Mouse (Mus musculus) lung, embryonic 15.5 days (tissue): ENCODE measurements around the gene Abca3. TPM values are rescaled to one million over a fixed set of nuclear protein-coding genes. Genes with fewer than 3 reads are reported as not detected.
A peak's percentile ranks its signal among the peaks of the same experiment; 100 is the strongest.

Experiments
- ATAC-seq: fragments of 200-750 bp; cut with Nextera tagmentation; 2 replicates; pipeline ENCODE4 v1.8.0; 2017; ENCODE audit warnings: moderate number of reproducible peaks, borderline replicate concordance; ENCODE audit not compliant: low FRiP score, low TSS enrichment; ENCODE audit errors: extremely low read depth
- H3K27ac ChIP-seq: fragments of 300-500 bp; sonication (generic); 2 replicates; pipeline ENCODE4 v1.5.1; 2015; ENCODE audit warnings: moderate library complexity, mild to moderate bottlenecking, inconsistent platforms
- H3K27me3 ChIP-seq: fragments of 300-500 bp; sonication (generic); 2 replicates; pipeline ENCODE4 v1.6.1; 2015; ENCODE audit warnings: inconsistent platforms
- H3K36me3 ChIP-seq: fragments of 300-500 bp; sonication (generic); 2 replicates; pipeline ENCODE4 v1.6.1; 2015; ENCODE audit warnings: inconsistent platforms
- H3K4me1 ChIP-seq: fragments of 300-500 bp; sonication (generic); 2 replicates; pipeline ENCODE4 v1.6.1; 2015; ENCODE audit warnings: inconsistent platforms
- H3K4me2 ChIP-seq: fragments of 300-500 bp; sonication (generic); 2 replicates; pipeline ENCODE4 v1.6.1; 2015; ENCODE audit warnings: inconsistent platforms, mild to moderate bottlenecking, moderate library complexity
- H3K4me3 ChIP-seq: fragments of 300-500 bp; sonication (generic); 2 replicates; pipeline ENCODE4 v1.5.1; 2015; ENCODE audit warnings: mild to moderate bottlenecking, inconsistent platforms
- H3K9ac ChIP-seq: fragments of 300-500 bp; sonication (generic); 2 replicates; pipeline ENCODE4 v1.6.1; 2015; ENCODE audit warnings: inconsistent platforms
- H3K9me3 ChIP-seq: fragments of 300-500 bp; sonication (generic); 2 replicates; pipeline ENCODE4 v1.6.1; 2016; ENCODE audit warnings: inconsistent platforms
- WGBS: fragments of 180-500 bp; shearing (Covaris S2); methylation state at CpG from one replicate; pipeline ENCODE4 v1.1.7; 2015; 5-methylcytosine and 5-hydroxymethylcytosine counted together
- polyA plus RNA-seq: library from polyadenylated mRNA; unstranded; fragments of >200 nt; fragmentation: Nextera tagmentation; extraction: Ambion mirVana; gene quantifications from 2 replicates; pipeline ENCODE4 v1.2.1, GENCODE M21; 2015

The Abca3 gene
- polyA plus RNA-seq, 1 experiment from 2014 or later, result 23.1 TPM

GRCm38 (mm10) chr17:24355284-24355683, 3.5 kb downstream of the Abca3 start:
- no peak for ATAC-seq
- no peaks in the 10 kb centered on the region for H3K9me3 ChIP-seq
- no peak overlapping the region for H3K27ac ChIP-seq
- 73% methylated on average over 8 of the region's 8 CpGs for WGBS
- peaks cover 22% of the 10 kb centered on the region for H3K27me3 ChIP-seq
- H3K4me2 ChIP-seq, result no peak overlapping the region
- H3K4me3 ChIP-seq, result no peak overlapping the region
- H3K36me3 ChIP-seq, result no peaks in the 10 kb centered on the region
- peaks cover 46% of the 10 kb centered on the region for H3K4me1 ChIP-seq
- H3K9ac ChIP-seq, result no peak overlapping the region

- no peaks in the 10 kb centered on the region for H3K36me3 ChIP-seq
- H3K4me3 ChIP-seq, result no peak overlapping the region
- H3K4me2 ChIP-seq, result no peak overlapping the region
- no peak overlapping the region for H3K9ac ChIP-seq
- H3K27ac ChIP-seq, result peak overlapping the region; percentile 75
- H3K4me1 ChIP-seq, result peaks cover 30% of the 10 kb centered on the region
- H3K9me3 ChIP-seq, result no peaks in the 10 kb centered on the region
- no peak for ATAC-seq
- WGBS, result 69% methylated on average over 8 of the region's 8 CpGs
- no peaks in the 10 kb centered on the region for H3K27me3 ChIP-seq
These were observed 7.3 kb downstream of the Abca3 start for GRCm38 (mm10) chr17:24359006-24359405.

GRCm38 (mm10) chr17:24359903-24360302, 8.2 kb downstream of the Abca3 start:
- Histone ChIP-seq H3K4me1 (peaks cover 31% of the 10 kb centered on the region), H3K9ac (no peak overlapping the region), H3K27ac (peak overlapping the region; percentile 16; the same call in 1 of the 2 replicates), H3K36me3 (no peaks in the 10 kb centered on the region), H3K27me3 (no peaks in the 10 kb centered on the region), H3K9me3 (no peaks in the 10 kb centered on the region), H3K4me3 (no peak overlapping the region), H3K4me2 (no peak overlapping the region)
- peak; percentile 88 for ATAC-seq
- 27% methylated on average over 2 of the region's 2 CpGs for WGBS

DNA sequence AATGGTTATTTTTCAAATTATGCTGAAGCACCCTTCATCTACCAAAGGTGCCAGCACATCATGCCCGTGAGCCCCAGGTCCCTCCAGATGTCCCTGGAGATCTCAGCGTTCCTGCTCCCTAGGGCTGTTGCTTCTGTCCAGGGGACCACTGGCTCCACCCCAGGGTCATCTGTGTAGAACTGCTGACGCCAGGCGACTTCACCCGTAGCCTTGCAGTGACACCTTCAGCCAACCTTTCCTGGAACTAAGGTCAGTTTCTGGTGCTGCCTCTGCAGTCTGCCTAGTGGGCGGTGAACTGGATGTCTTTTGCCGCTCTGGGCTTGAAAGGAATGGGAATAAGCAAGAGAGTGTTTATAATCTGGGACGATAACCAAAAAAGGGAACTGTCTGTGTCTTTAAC, 9.1 kb downstream of the Abca3 start:
- H3K9me3 ChIP-seq, result no peaks in the 10 kb centered on the region
- H3K36me3 ChIP-seq, result no peaks in the 10 kb centered on the region
- no peaks in the 10 kb centered on the region for H3K27me3 ChIP-seq
- no peak overlapping the region for H3K9ac ChIP-seq
- no peak overlapping the region for H3K4me3 ChIP-seq
- H3K4me2 ChIP-seq, result no peak overlapping the region
- H3K4me1 ChIP-seq, result peaks cover 28% of the 10 kb centered on the region
- no peak for ATAC-seq
- 70% methylated on average over 8 of the region's 8 CpGs for WGBS
- peak overlapping the region; percentile 14; the same call in 1 of the 2 replicates for H3K27ac ChIP-seq

GRCm38 (mm10) chr17:24361291-24361690, 9.5 kb downstream of the Abca3 start:
- no peak overlapping the region for H3K4me3 ChIP-seq
- no peaks in the 10 kb centered on the region for H3K36me3 ChIP-seq
- H3K4me2 ChIP-seq, result no peak overlapping the region
- peaks cover 27% of the 10 kb centered on the region for H3K4me1 ChIP-seq
- H3K27me3 ChIP-seq, result no peaks in the 10 kb centered on the region
- ATAC-seq, result no peak
- WGBS, result 65% methylated on average over 5 of the region's 5 CpGs
- H3K9ac ChIP-seq, result no peak overlapping the region
- no peak overlapping the region for H3K27ac ChIP-seq
- no peaks in the 10 kb centered on the region for H3K9me3 ChIP-seq

DNA sequence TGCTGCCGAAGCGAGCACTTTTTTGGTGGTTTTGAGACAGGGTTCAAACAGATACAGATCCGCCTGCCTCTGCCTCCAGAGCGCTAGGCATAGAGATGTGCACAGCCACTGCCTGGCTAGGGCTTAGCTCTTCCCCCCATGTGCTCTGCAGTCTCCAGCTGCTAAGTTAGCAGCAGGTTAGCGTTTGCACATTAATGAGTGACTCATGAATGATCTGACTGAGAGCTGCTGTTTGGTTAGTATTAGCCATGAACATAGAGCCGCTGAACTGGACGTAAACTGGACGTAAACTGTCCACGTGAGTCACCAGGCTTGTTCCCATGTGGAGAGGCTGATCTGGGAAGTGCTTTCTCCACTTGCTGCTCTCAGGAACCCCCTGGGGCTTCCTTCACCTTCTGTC, 10.8 kb downstream of the Abca3 start:
- H3K27me3 ChIP-seq, result no peaks in the 10 kb centered on the region
- no peak overlapping the region for H3K27ac ChIP-seq
- H3K4me1 ChIP-seq, result peaks cover 27% of the 10 kb centered on the region
- H3K4me3 ChIP-seq, result no peak overlapping the region
- no peaks in the 10 kb centered on the region for H3K9me3 ChIP-seq
- no peak for ATAC-seq
- 52% methylated on average over 9 of the region's 9 CpGs for WGBS
- no peak overlapping the region for H3K4me2 ChIP-seq
- no peak overlapping the region for H3K9ac ChIP-seq
- H3K36me3 ChIP-seq, result peaks cover 3% of the 10 kb centered on the region; the same call in 1 of the 2 replicates

- Histone ChIP-seq H3K9ac (no peak overlapping the region), H3K9me3 (no peaks in the 10 kb centered on the region), H3K27ac (no peak overlapping the region), H3K4me2 (no peak overlapping the region), H3K36me3 (peaks cover 3% of the 10 kb centered on the region; the same call in 1 of the 2 replicates), H3K4me1 (peaks cover 13% of the 10 kb centered on the region; the same call in 1 of the 2 replicates), H3K27me3 (no peaks in the 10 kb centered on the region), H3K4me3 (no peak overlapping the region)
- ATAC-seq, result no peak
- WGBS, result 83% methylated on average over 9 of the region's 9 CpGs
These were observed 12.7 kb downstream of the Abca3 start for GRCm38 (mm10) chr17:24364461-24364860.

DNA sequence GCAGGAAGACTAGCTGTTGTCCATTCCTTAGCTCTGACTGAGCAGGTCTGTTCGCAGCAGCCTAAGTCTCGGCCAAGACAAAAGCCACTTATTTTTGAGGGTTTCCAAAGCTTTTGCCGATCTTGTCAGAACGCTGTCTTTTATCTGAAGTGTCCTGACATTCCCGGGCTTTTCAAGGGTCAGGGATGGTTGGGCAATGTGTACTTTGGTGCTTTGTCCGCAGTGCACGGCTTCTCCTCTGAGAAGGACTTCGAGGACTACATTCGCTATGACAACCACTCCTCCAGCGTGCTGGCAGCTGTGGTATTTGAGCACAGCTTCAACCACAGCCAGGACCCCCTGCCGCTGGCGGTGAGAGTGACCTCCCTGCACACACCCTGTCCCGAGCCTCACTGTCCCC, 14.1 kb downstream of the Abca3 start:
- no peak overlapping the region for H3K9ac ChIP-seq
- 39% methylated on average over 13 of the region's 13 CpGs for WGBS
- H3K4me1 ChIP-seq, result peaks cover 7% of the 10 kb centered on the region; the same call in 1 of the 2 replicates
- peak; percentile 49; the same call in 1 of the 2 replicates for ATAC-seq
- no peak overlapping the region for H3K4me3 ChIP-seq
- no peaks in the 10 kb centered on the region for H3K27me3 ChIP-seq
- peaks cover 3% of the 10 kb centered on the region; the same call in 1 of the 2 replicates for H3K36me3 ChIP-seq
- no peak overlapping the region for H3K4me2 ChIP-seq
- no peaks in the 10 kb centered on the region for H3K9me3 ChIP-seq
- H3K27ac ChIP-seq, result peak overlapping the region; percentile 26; the same call in 1 of the 2 replicates

- Histone ChIP-seq H3K4me3 (no peak overlapping the region), H3K4me1 (0 out of 2 replicates have a peak, but pooled peaks cover 4% of the 10 kb centered on the region), H3K36me3 (0 out of 2 replicates have a peak, but pooled peaks cover 10% of the 10 kb centered on the region), H3K4me2 (no peak overlapping the region), H3K9me3 (no peaks in the 10 kb centered on the region), H3K27me3 (no peaks in the 10 kb centered on the region), H3K27ac (peak overlapping the region; percentile 24; the same call in 1 of the 2 replicates), H3K9ac (no peak overlapping the region)
- ATAC-seq, result no peak
- 54% methylated on average over 4 of the region's 5 CpGs for WGBS
These were observed 23.5 kb downstream of the Abca3 start for GRCm38 (mm10) chr17:24375094-24375712.

- no peaks in the 10 kb centered on the region for H3K9me3 ChIP-seq
- 81% methylated on average over 6 of the region's 6 CpGs for WGBS
- H3K36me3 ChIP-seq, result 0 out of 2 replicates have a peak, but pooled peaks cover 10% of the 10 kb centered on the region
- no peak overlapping the region for H3K9ac ChIP-seq
- H3K27me3 ChIP-seq, result no peaks in the 10 kb centered on the region
- H3K4me3 ChIP-seq, result no peak overlapping the region
- H3K4me1 ChIP-seq, result 0 out of 2 replicates have a peak, but pooled peaks cover 4% of the 10 kb centered on the region
- H3K27ac ChIP-seq, result no peak overlapping the region
- ATAC-seq, result no peak
- no peak overlapping the region for H3K4me2 ChIP-seq
These were observed 24.1 kb downstream of the Abca3 start for GRCm38 (mm10) chr17:24375886-24376285.

- Histone ChIP-seq H3K27ac (no peak overlapping the region), H3K27me3 (no peaks in the 10 kb centered on the region), H3K36me3 (0 out of 2 replicates have a peak, but pooled peaks cover 6% of the 10 kb centered on the region), H3K4me1 (0 out of 2 replicates have a peak, but pooled peaks cover 4% of the 10 kb centered on the region), H3K4me3 (no peak overlapping the region), H3K9me3 (no peaks in the 10 kb centered on the region), H3K9ac (no peak overlapping the region), H3K4me2 (no peak overlapping the region)
- 64% methylated on average over 2 of the region's 2 CpGs for WGBS
- no peak for ATAC-seq
These were observed 26.7 kb downstream of the Abca3 start for GRCm38 (mm10) chr17:24378496-24378895.

- 58% methylated on average over 8 of the region's 8 CpGs for WGBS
- no peak overlapping the region for H3K27ac ChIP-seq
- no peak; the same call in 1 of the 2 replicates for ATAC-seq
- H3K4me2 ChIP-seq, result no peak overlapping the region
- H3K4me1 ChIP-seq, result no peaks in the 10 kb centered on the region
- no peak overlapping the region for H3K9ac ChIP-seq
- H3K36me3 ChIP-seq, result peaks cover 16% of the 10 kb centered on the region; the same call in 1 of the 2 replicates
- H3K27me3 ChIP-seq, result no peaks in the 10 kb centered on the region
- H3K4me3 ChIP-seq, result no peak overlapping the region
- H3K9me3 ChIP-seq, result no peaks in the 10 kb centered on the region
These were observed 32.0 kb downstream of the Abca3 start for GRCm38 (mm10) chr17:24383789-24384188.
